Mouse (Mus musculus): Measurements from ENCODE around the gene Cd82. TPM values are rescaled to one million over a fixed set of nuclear protein-coding genes. Genes with fewer than 3 reads are reported as not detected.
A peak's percentile ranks its signal among the peaks of the same experiment; 100 is the strongest.

The Cd82 gene
- total RNA-seq, 2 experiments from 2014 or later = 8.1 to 9.4 TPM

- intact Hi-C loops (cut with DNase I) = no loop called here
- DNase-seq (ENCODE audit: extremely low spot score in 1 of 2, low spot score in 2 of 2) = no peak
Measured at GRCm38 (mm10) chr2:93427000-93427715, 35.8 kb downstream of the Cd82 start.

GRCm38 (mm10) chr2:93425810-93426209, 37.1 kb downstream of the Cd82 start:
- intact Hi-C loops (cut with DNase I) = no loop called here
- DNase-seq (ENCODE audit: extremely low spot score in 1 of 2, low spot score in 2 of 2) = no peak

- no peak for DNase-seq (ENCODE audit: extremely low spot score in 1 of 2, low spot score in 2 of 2)
- intact Hi-C loops (cut with DNase I) = no loop called here
Measured at GRCm38 (mm10) chr2:93424307-93424984, 38.5 kb downstream of the Cd82 start.

- DNase-seq (ENCODE audit: extremely low spot score in 1 of 2, low spot score in 2 of 2) = peak; percentile 52 to 86
- intact Hi-C loops (cut with DNase I) = loop anchor here (2.0 kb wide), 1 partner anchor 49 kb away; no protein-coding TSS in a partner anchor
Measured at GRCm38 (mm10) chr2:93421320-93421719, 41.6 kb downstream of the Cd82 start.

- no peak for DNase-seq (ENCODE audit: extremely low spot score in 1 of 2, low spot score in 2 of 2)
- intact Hi-C loops (cut with DNase I) = loop anchor here (2.0 to 10.0 kb wide), 3 partner anchors 51 to 345 kb away; no protein-coding TSS in a partner anchor
Measured at GRCm38 (mm10) chr2:93419971-93420370, 43.0 kb downstream of the Cd82 start.

- DNase-seq (ENCODE audit: extremely low spot score in 1 of 2, low spot score in 2 of 2) = peak; percentile 67 to 83
- intact Hi-C loops (cut with DNase I) = loop anchor here (2.0 to 10.0 kb wide), 2 partner anchors 202 to 344 kb away; no protein-coding TSS in a partner anchor
Measured at GRCm38 (mm10) chr2:93418396-93418795, 44.5 kb downstream of the Cd82 start.

GRCm38 (mm10) chr2:93416874-93417709, 45.8 kb downstream of the Cd82 start:
- intact Hi-C loops (cut with DNase I) = loop anchor here (10.0 kb wide), 1 partner anchor 342 kb away; no protein-coding TSS in a partner anchor

GRCm38 (mm10) chr2:93415281-93415680, 47.7 kb downstream of the Cd82 start:
- intact Hi-C loops (cut with DNase I) = loop anchor here (10.0 kb wide), 1 partner anchor 340 kb away; no protein-coding TSS in a partner anchor
- DNase-seq (ENCODE audit: extremely low spot score in 1 of 2, low spot score in 2 of 2) = no peak

More at GRCm38 (mm10) chr2:93416874-93417709, 45.8 kb downstream of the Cd82 start:
- no peak for DNase-seq (ENCODE audit: extremely low spot score in 1 of 2, low spot score in 2 of 2)

- intact Hi-C loops (cut with DNase I) = loop anchor here (5.0 to 10.0 kb wide), 2 partner anchors 82 to 339 kb away; partner anchors contain the start of gene Tspan18
- no peak for DNase-seq (ENCODE audit: extremely low spot score in 1 of 2, low spot score in 2 of 2)
Measured at GRCm38 (mm10) chr2:93414163-93414562, 48.8 kb downstream of the Cd82 start.

- DNase-seq (ENCODE audit: extremely low spot score in 1 of 2, low spot score in 2 of 2) = peak; percentile 34 to 61
- intact Hi-C loops (cut with DNase I) = loop anchor here (5.0 to 10.0 kb wide), 2 partner anchors 81 to 339 kb away; partner anchors contain the start of gene Tspan18
Measured at GRCm38 (mm10) chr2:93413367-93414014, 49.4 kb downstream of the Cd82 start.

- intact Hi-C loops (cut with DNase I) = loop anchor here (5.0 to 10.0 kb wide), 2 partner anchors 80 to 337 kb away; partner anchors contain the start of gene Tspan18
Measured at GRCm38 (mm10) chr2:93412101-93412500, 50.8 kb downstream of the Cd82 start.

GRCm38 (mm10) chr2:93410899-93411570, 51.9 kb downstream of the Cd82 start:
- intact Hi-C loops (cut with DNase I) = loop anchor here (5.0 to 10.0 kb wide), 2 partner anchors 79 to 336 kb away; partner anchors contain the start of gene Tspan18
- no peak for DNase-seq (ENCODE audit: extremely low spot score in 1 of 2, low spot score in 2 of 2)

More at GRCm38 (mm10) chr2:93412101-93412500, 50.8 kb downstream of the Cd82 start:
- no peak for DNase-seq (ENCODE audit: extremely low spot score in 1 of 2, low spot score in 2 of 2)

GRCm38 (mm10) chr2:93405017-93405425, 57.9 kb downstream of the Cd82 start:
- intact Hi-C loops (cut with DNase I) = no loop called here

GRCm38 (mm10) chr2:93404169-93404568, 58.8 kb downstream of the Cd82 start:
- DNase-seq (ENCODE audit: extremely low spot score in 1 of 2, low spot score in 2 of 2) = no peak
- intact Hi-C loops (cut with DNase I) = no loop called here

More at GRCm38 (mm10) chr2:93405017-93405425, 57.9 kb downstream of the Cd82 start:
- no peak for DNase-seq (ENCODE audit: extremely low spot score in 1 of 2, low spot score in 2 of 2)

GRCm38 (mm10) chr2:93403267-93403666, 59.7 kb downstream of the Cd82 start:
- no peak for DNase-seq (ENCODE audit: extremely low spot score in 1 of 2, low spot score in 2 of 2)
- intact Hi-C loops (cut with DNase I) = no loop called here

- peak in 1 of 2 experiments; percentile 20 for DNase-seq (ENCODE audit: extremely low spot score in 1 of 2, low spot score in 2 of 2)
- intact Hi-C loops (cut with DNase I) = no loop called here
Measured at GRCm38 (mm10) chr2:93391198-93391597, 71.7 kb downstream of the Cd82 start.

- DNase-seq (ENCODE audit: extremely low spot score in 1 of 2, low spot score in 2 of 2) = peak in 1 of 2 experiments; percentile 58
- intact Hi-C loops (cut with DNase I) = no loop called here
Measured at GRCm38 (mm10) chr2:93390170-93390926, 72.6 kb downstream of the Cd82 start.

Measured in left cerebral cortex, postnatal 10 days (tissue).